Mouse (Mus musculus): ENCODE results near the gene Dnah1.

DNA sequence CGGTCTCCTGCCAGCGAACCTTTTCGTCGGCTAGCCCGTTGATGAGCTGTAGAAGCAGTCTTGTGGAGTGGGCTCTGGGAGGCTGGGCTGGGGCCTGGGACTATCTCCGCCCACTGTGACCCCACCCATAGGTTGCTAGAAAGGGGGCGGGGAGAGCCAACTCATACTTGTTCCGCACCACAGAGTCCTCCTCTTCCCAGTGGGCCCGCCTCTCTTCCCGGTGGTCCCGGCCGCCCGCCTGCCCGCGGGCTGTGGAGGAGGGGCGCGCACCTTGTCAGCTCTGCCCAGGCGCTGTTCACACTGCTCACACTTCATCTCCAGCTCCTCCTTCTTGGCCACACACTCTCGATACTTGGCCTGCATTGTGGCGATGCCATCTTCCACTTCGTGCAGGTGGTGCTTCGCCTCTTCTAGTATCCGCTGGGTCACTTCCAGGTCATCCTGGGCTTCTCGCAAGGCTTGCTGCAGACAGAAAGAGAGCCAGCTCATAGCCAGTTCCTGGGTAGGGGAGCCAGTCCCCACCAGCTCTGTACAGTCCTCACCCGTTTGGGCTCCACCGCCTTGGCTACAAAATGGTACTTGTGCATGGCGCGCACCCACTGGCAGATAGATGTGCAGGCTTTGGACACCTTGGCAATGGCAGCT lies 54.1 kb downstream of the Dnah1 start:
- TF ChIP-seq CTCF (IDR thresholded peaks at IDR 0.05; ENCODE audit: borderline replicate concordance, insufficient read depth, low read length) (no peak), POLR2A (IDR thresholded peaks at IDR 0.05; ENCODE audit: low read depth, low read length) (no peak)

Measured in embryonic fibroblast, embryonic 13.5 days (primary cell).